Comparison of ENCODE assay signal across 10 mouse cellular contexts in genomic region chr6:115006948-115007347, GRCm38 (mm10). TPM values are rescaled to one million over a fixed set of nuclear protein-coding genes. Genes with fewer than 3 reads are reported as not detected.
DNase-seq lines count a peak whose midpoint lies in the region; ATAC-seq lines count a peak whose summit lies in the region.
"Had no signal": no experiment of that assay in that cellular context is flagged by ENCODE, and none has a peak within 500 bp of the region (broad histone marks: within the 10 kb centered on the region; RNA-seq: fewer than 3 reads in every experiment).

No protein-coding gene starts in this region.

- 63% methylated on average over 6 of the region's 6 CpGs for WGBS in hindbrain, embryonic 12.5 days
- WGBS in hindbrain, embryonic 16.5 days: 65% methylated on average over 6 of the region's 6 CpGs
- WGBS in heart, embryonic 15.5 days: 59% methylated on average over 6 of the region's 6 CpGs
- 57% methylated on average over 6 of the region's 6 CpGs for WGBS in kidney, embryonic 15.5 days

- H3K27me3 ChIP-seq in hindbrain, embryonic 12.5 days: no peaks in the 10 kb centered on the region
- H3K27me3 ChIP-seq in hindbrain, embryonic 16.5 days (replicated peaks; ENCODE audit: control insufficient read depth, insufficient read depth, low read length): no peaks in the 10 kb centered on the region
- no peaks in the 10 kb centered on the region for H3K27me3 ChIP-seq in heart, embryonic 15.5 days
- H3K27me3 ChIP-seq in kidney, embryonic 15.5 days: no peaks in the 10 kb centered on the region

- no peak overlapping the region for H3K4me3 ChIP-seq in hindbrain, embryonic 12.5 days
- no peak overlapping the region for H3K4me3 ChIP-seq in hindbrain, embryonic 16.5 days (ENCODE audit: low read length)
- no peak overlapping the region for H3K4me3 ChIP-seq in heart, embryonic 15.5 days
- no peak overlapping the region for H3K4me3 ChIP-seq in kidney, embryonic 15.5 days (replicated peaks)
- H3K4me3 ChIP-seq: myocyte had no signal

- DNase-seq in embryo, embryonic 10.5 days (ENCODE audit: low spot score): peak; percentile 44
- DNase-seq in lung, postnatal 36 days: peak; percentile 42
- no peak for DNase-seq in right cerebral cortex, adult 2 months (ENCODE audit: low spot score in 2 of 2)
- DNase-seq: kidney, postnatal 4 days had no signal

- ATAC-seq in hindbrain, embryonic 12.5 days (ENCODE audit: low FRiP score): no peak
- no peak for ATAC-seq in hindbrain, embryonic 16.5 days
- no peak for ATAC-seq in heart, embryonic 15.5 days (replicated peaks; ENCODE audit: insufficient number of reproducible peaks, insufficient read depth, low FRiP score, low read depth)
- ATAC-seq in cerebellum, adult (ENCODE audit: insufficient number of reproducible peaks, low FRiP score, low TSS enrichment): no peak
- ATAC-seq in kidney, embryonic 15.5 days (replicated peaks; ENCODE audit: low FRiP score): no peak

- H3K9me3 ChIP-seq in hindbrain, embryonic 12.5 days (replicated peaks): no peaks in the 10 kb centered on the region
- no peaks in the 10 kb centered on the region for H3K9me3 ChIP-seq in hindbrain, embryonic 16.5 days (ENCODE audit: control insufficient read depth, low read length)
- no peaks in the 10 kb centered on the region for H3K9me3 ChIP-seq in heart, embryonic 15.5 days (replicated peaks)
- H3K9me3 ChIP-seq in kidney, embryonic 15.5 days (replicated peaks): no peaks in the 10 kb centered on the region

- H3K4me2 ChIP-seq in hindbrain, embryonic 12.5 days (replicated peaks): no peak overlapping the region
- H3K4me2 ChIP-seq in hindbrain, embryonic 16.5 days (ENCODE audit: low read length): no peak overlapping the region
- no peak overlapping the region for H3K4me2 ChIP-seq in heart, embryonic 15.5 days
- no peak overlapping the region for H3K4me2 ChIP-seq in kidney, embryonic 15.5 days

- H3K36me3 ChIP-seq in hindbrain, embryonic 12.5 days: peaks cover 24% of the 10 kb centered on the region; the same call in 1 of the 2 replicates
- H3K36me3 ChIP-seq in hindbrain, embryonic 16.5 days (ENCODE audit: control insufficient read depth, insufficient read depth, low read length): no peaks in the 10 kb centered on the region
- H3K36me3 ChIP-seq in heart, embryonic 15.5 days: peaks cover 15% of the 10 kb centered on the region; the same call in 1 of the 2 replicates
- H3K36me3 ChIP-seq in kidney, embryonic 15.5 days: peaks cover 54% of the 10 kb centered on the region

- peaks cover 8% of the 10 kb centered on the region for H3K4me1 ChIP-seq in hindbrain, embryonic 12.5 days
- 0 out of 2 replicates have a peak, but pooled peaks cover 2% of the 10 kb centered on the region for H3K4me1 ChIP-seq in hindbrain, embryonic 16.5 days (ENCODE audit: control insufficient read depth, insufficient read depth, low read depth, low read length)
- peaks cover 6% of the 10 kb centered on the region; the same call in 1 of the 2 replicates for H3K4me1 ChIP-seq in heart, embryonic 15.5 days (replicated peaks)
- peaks cover 9% of the 10 kb centered on the region for H3K4me1 ChIP-seq in kidney, embryonic 15.5 days

- peak overlapping the region; percentile 32; the same call in 1 of the 2 replicates for H3K27ac ChIP-seq in hindbrain, embryonic 12.5 days
- no peak overlapping the region for H3K27ac ChIP-seq in hindbrain, embryonic 16.5 days (ENCODE audit: low read depth, low read length)
- H3K27ac ChIP-seq in heart, embryonic 15.5 days: 0 out of 2 replicates have a peak overlapping the region, but pooled peaks have one; percentile 3
- no peak overlapping the region for H3K27ac ChIP-seq in kidney, embryonic 15.5 days

- no peak overlapping the region for H3K9ac ChIP-seq in hindbrain, embryonic 12.5 days
- H3K9ac ChIP-seq in hindbrain, embryonic 16.5 days (ENCODE audit: low read depth, low read length): no peak overlapping the region
- H3K9ac ChIP-seq in heart, embryonic 15.5 days: no peak overlapping the region
- no peak overlapping the region for H3K9ac ChIP-seq in kidney, embryonic 15.5 days

RNA-seq across cellular contexts. Expression of gene Tamm41, which starts 30.7 kb away (rescaled TPM):
- 54.5 and 57.7 TPM in 2 replicates for polyA plus RNA-seq in hindbrain, embryonic 12.5 days (2016; fragmentation: Nextera tagmentation; extraction: Ambion mirVana)
- polyA plus RNA-seq in hindbrain, embryonic 16.5 days (2015; fragmentation: Nextera tagmentation; extraction: Ambion mirVana): 46.7 and 48.6 TPM in 2 replicates
- 29.7 and 35.2 TPM in 2 replicates for polyA plus RNA-seq in heart, embryonic 15.5 days (2015; fragmentation: Nextera tagmentation; extraction: Ambion mirVana)
- polyA plus RNA-seq in kidney, embryonic 15.5 days (2015; fragmentation: Nextera tagmentation; extraction: Ambion mirVana): 62.1 and 64.1 TPM in 2 replicates

RNA-seq across cellular contexts. Expression of gene Vgll4, which starts 37.2 kb away (rescaled TPM):
- 94.2 and 94.3 TPM in 2 replicates for polyA plus RNA-seq in hindbrain, embryonic 12.5 days (2016; fragmentation: Nextera tagmentation; extraction: Ambion mirVana)
- 60.2 and 62.0 TPM in 2 replicates for polyA plus RNA-seq in hindbrain, embryonic 16.5 days (2015; fragmentation: Nextera tagmentation; extraction: Ambion mirVana)
- 65.4 and 69.6 TPM in 2 replicates for polyA plus RNA-seq in heart, embryonic 15.5 days (2015; fragmentation: Nextera tagmentation; extraction: Ambion mirVana)
- polyA plus RNA-seq in kidney, embryonic 15.5 days (2015; fragmentation: Nextera tagmentation; extraction: Ambion mirVana): 106 and 110 TPM in 2 replicates

Comparison
In these comparisons a context has a peak if more than half of its experiments do, and no peak if none do; other contexts are left out.
1. H3K27ac ChIP-seq: peak in hindbrain, embryonic 12.5 days (single experiment) and heart, embryonic 15.5 days (single experiment); none in hindbrain, embryonic 16.5 days (single experiment) and kidney, embryonic 15.5 days (single experiment).
2. DNase-seq: peak in embryo, embryonic 10.5 days (single experiment) and lung, postnatal 36 days (single experiment); none in right cerebral cortex, adult 2 months (0 of 2).